Mouse (Mus musculus) hindbrain, embryonic 16.5 days (tissue): ENCODE measurements at regions not wholly inside any gene's neighbourhood (a gene's known extent, or its start where the extent isn't known, plus 50 kb on each side); places are given as distances from the start of the nearest gene placed in this dataset.

ENCODE experiments used
- ATAC-seq: fragments of 200-750 bp; cut with Nextera tagmentation; 2 replicates; pipeline ENCODE4 v1.8.0; 2017; ENCODE audit warnings: moderate TSS enrichment, moderate library complexity
- H3K27ac ChIP-seq: fragments of 300-500 bp; sonication (generic); 2 replicates; pipeline ENCODE4 v1.5.1; 2014; ENCODE audit warnings: low read depth, mild to moderate bottlenecking, control low read depth, low read length, moderate library complexity
- H3K27me3 ChIP-seq: fragments of 300-500 bp; sonication (generic); replicated peaks from 2 replicates; pipeline ENCODE4 v1.6.1; 2014; ENCODE audit warnings: low read length; ENCODE audit not compliant: control insufficient read depth, insufficient read depth
- H3K36me3 ChIP-seq: fragments of 300-500 bp; sonication (generic); 2 replicates; pipeline ENCODE4 v1.6.1; 2014; ENCODE audit warnings: mild to moderate bottlenecking, low read length, moderate library complexity, mixed read lengths; ENCODE audit not compliant: control insufficient read depth, insufficient read depth
- H3K4me1 ChIP-seq: fragments of 300-500 bp; sonication (generic); 2 replicates; pipeline ENCODE4 v1.6.1; 2014; ENCODE audit warnings: low read depth, low read length; ENCODE audit not compliant: control insufficient read depth, insufficient read depth
- H3K4me2 ChIP-seq: fragments of 300-500 bp; sonication (generic); 2 replicates; pipeline ENCODE4 v1.6.1; 2014; ENCODE audit warnings: mild to moderate bottlenecking, low read length, control low read depth, moderate library complexity
- H3K4me3 ChIP-seq: fragments of 300-500 bp; sonication (generic); 2 replicates; pipeline ENCODE4 v1.5.1; 2014; ENCODE audit warnings: mild to moderate bottlenecking, low read length, control low read depth, moderate library complexity
- H3K9ac ChIP-seq: fragments of 300-500 bp; sonication (generic); 2 replicates; pipeline ENCODE4 v1.6.1; 2014; ENCODE audit warnings: low read depth, mild to moderate bottlenecking, control low read depth, low read length, moderate library complexity
- H3K9me3 ChIP-seq: fragments of 300-500 bp; sonication (generic); 2 replicates; pipeline ENCODE4 v1.6.1; 2014; ENCODE audit warnings: mild to moderate bottlenecking, low read length, moderate library complexity; ENCODE audit not compliant: control insufficient read depth
- WGBS: fragments of 180-500 bp; shearing (Covaris S2); extraction: QIAGEN DNeasy Blood & Tissue Kit; methylation state at CpG from one replicate; pipeline ENCODE4 v1.1.7; 2014; 5-methylcytosine and 5-hydroxymethylcytosine counted together

GRCm38 (mm10) chr16:5353881-5354280, 98.1 kb upstream of the Eef2kmt start:
- Histone ChIP-seq H3K4me2 (no peak overlapping the region), H3K4me3 (no peak overlapping the region), H3K9ac (no peak overlapping the region), H3K27me3 (no peaks in the 10 kb centered on the region), H3K4me1 (no peaks in the 10 kb centered on the region), H3K9me3 (no peaks in the 10 kb centered on the region), H3K36me3 (no peaks in the 10 kb centered on the region), H3K27ac (no peak overlapping the region)
- 58% methylated on average over 2 of the region's 2 CpGs for WGBS
- no peak for ATAC-seq

GRCm38 (mm10) chr16:5351890-5352571, 96.2 kb upstream of the Eef2kmt start:
- Histone ChIP-seq H3K4me3 (no peak overlapping the region), H3K27me3 (no peaks in the 10 kb centered on the region), H3K36me3 (no peaks in the 10 kb centered on the region), H3K27ac (no peak overlapping the region), H3K9ac (no peak overlapping the region), H3K4me2 (peak overlapping the region; percentile 33; the same call in 1 of the 2 replicates), H3K4me1 (no peaks in the 10 kb centered on the region), H3K9me3 (no peaks in the 10 kb centered on the region)
- WGBS = 3% methylated on average over 18 of the region's 18 CpGs
- ATAC-seq = 0 out of 2 replicates have a peak, but pooled peaks have one; percentile 34

DNA sequence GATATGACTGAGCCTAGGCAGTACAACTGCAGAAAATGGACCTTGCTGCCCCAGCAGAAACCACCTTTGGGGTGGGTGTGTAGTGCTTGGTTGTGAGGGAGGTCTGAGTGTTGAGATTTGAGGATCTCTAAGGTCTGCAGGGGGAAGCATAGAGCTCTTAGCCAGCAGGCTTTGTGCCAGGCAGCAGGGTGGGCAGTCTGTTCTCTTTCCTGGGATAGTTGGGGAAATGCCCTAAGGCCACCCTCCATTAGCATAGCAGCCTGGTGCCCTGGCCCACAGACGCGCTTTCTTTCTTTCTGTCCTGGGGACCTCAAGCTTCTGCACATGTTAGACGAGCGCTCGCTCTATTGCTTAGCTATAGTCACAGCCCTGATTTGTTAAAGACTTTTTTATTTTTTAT, 91.4 kb upstream of the Eef2kmt start:
- H3K27ac ChIP-seq = no peak overlapping the region
- H3K4me2 ChIP-seq = no peak overlapping the region
- H3K9ac ChIP-seq = no peak overlapping the region
- H3K4me1 ChIP-seq = no peaks in the 10 kb centered on the region
- no peaks in the 10 kb centered on the region for H3K27me3 ChIP-seq
- no peaks in the 10 kb centered on the region for H3K9me3 ChIP-seq
- no peaks in the 10 kb centered on the region for H3K36me3 ChIP-seq
- no peak overlapping the region for H3K4me3 ChIP-seq
- 76% methylated on average over 5 of the region's 5 CpGs for WGBS
- ATAC-seq = no peak

DNA sequence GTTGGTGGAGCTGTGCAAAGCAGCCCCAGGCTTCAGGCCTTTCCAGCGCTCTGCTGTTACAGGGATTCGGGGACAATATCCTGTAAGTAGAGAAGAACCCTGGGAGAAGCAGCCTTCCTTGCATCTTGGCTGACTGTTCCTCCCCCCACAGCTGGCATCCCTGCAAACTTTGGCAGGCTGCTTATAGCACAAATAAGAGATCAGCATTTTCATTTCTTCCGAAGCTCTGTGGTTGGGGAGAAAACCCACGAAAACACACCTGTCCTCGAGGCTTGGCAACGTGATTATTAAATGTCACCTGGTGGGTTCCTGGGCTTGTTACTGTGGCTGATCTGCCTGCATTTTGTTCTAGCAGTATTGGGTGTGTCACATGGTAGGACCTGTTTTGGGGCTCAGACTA, 86.5 kb upstream of the Eef2kmt start:
- Histone ChIP-seq H3K4me1 (no peaks in the 10 kb centered on the region), H3K4me2 (no peak overlapping the region), H3K27me3 (no peaks in the 10 kb centered on the region), H3K9ac (no peak overlapping the region), H3K36me3 (no peaks in the 10 kb centered on the region), H3K4me3 (no peak overlapping the region), H3K9me3 (no peaks in the 10 kb centered on the region), H3K27ac (no peak overlapping the region)
- 85% methylated on average over 6 of the region's 6 CpGs for WGBS
- ATAC-seq = no peak

GRCm38 (mm10) chr16:5316271-5316670, 60.5 kb upstream of the Eef2kmt start:
- ATAC-seq = no peak
- Histone ChIP-seq H3K36me3 (no peaks in the 10 kb centered on the region), H3K27me3 (no peaks in the 10 kb centered on the region), H3K9ac (no peak overlapping the region), H3K9me3 (no peaks in the 10 kb centered on the region), H3K27ac (no peak overlapping the region), H3K4me1 (no peaks in the 10 kb centered on the region), H3K4me2 (no peak overlapping the region), H3K4me3 (no peak overlapping the region)
- 86% methylated on average over 1 of the region's 1 CpGs for WGBS

- Histone ChIP-seq H3K27ac (no peak overlapping the region), H3K36me3 (no peaks in the 10 kb centered on the region), H3K9me3 (no peaks in the 10 kb centered on the region), H3K27me3 (no peaks in the 10 kb centered on the region), H3K4me2 (no peak overlapping the region), H3K4me3 (no peak overlapping the region), H3K4me1 (no peaks in the 10 kb centered on the region), H3K9ac (no peak overlapping the region)
- no peak for ATAC-seq
- 78% methylated on average over 6 of the region's 6 CpGs for WGBS
Measured at GRCm38 (mm10) chr16:5313261-5313660, 57.5 kb upstream of the Eef2kmt start.

GRCm38 (mm10) chr16:5311456-5311855, 55.7 kb upstream of the Eef2kmt start:
- H3K36me3 ChIP-seq = no peaks in the 10 kb centered on the region
- no peak overlapping the region for H3K4me3 ChIP-seq
- H3K4me1 ChIP-seq = peaks cover 3% of the 10 kb centered on the region; the same call in 1 of the 2 replicates
- whole genome bisulfite sequencing = 83% methylated on average over 9 of the region's 9 CpGs
- no peaks in the 10 kb centered on the region for H3K27me3 ChIP-seq
- ATAC-seq = no peak
- no peak overlapping the region for H3K9ac ChIP-seq
- no peak overlapping the region for H3K4me2 ChIP-seq
- H3K9me3 ChIP-seq = no peaks in the 10 kb centered on the region
- no peak overlapping the region for H3K27ac ChIP-seq

GRCm38 (mm10) chr16:5310736-5311135, 55.0 kb upstream of the Eef2kmt start:
- H3K4me2 ChIP-seq = no peak overlapping the region
- H3K4me3 ChIP-seq = no peak overlapping the region
- H3K9ac ChIP-seq = no peak overlapping the region
- peaks cover 3% of the 10 kb centered on the region; the same call in 1 of the 2 replicates for H3K4me1 ChIP-seq
- WGBS = 92% methylated on average over 10 of the region's 10 CpGs
- no peaks in the 10 kb centered on the region for H3K27me3 ChIP-seq
- H3K27ac ChIP-seq = no peak overlapping the region
- no peak for ATAC-seq
- H3K36me3 ChIP-seq = no peaks in the 10 kb centered on the region
- no peaks in the 10 kb centered on the region for H3K9me3 ChIP-seq

DNA sequence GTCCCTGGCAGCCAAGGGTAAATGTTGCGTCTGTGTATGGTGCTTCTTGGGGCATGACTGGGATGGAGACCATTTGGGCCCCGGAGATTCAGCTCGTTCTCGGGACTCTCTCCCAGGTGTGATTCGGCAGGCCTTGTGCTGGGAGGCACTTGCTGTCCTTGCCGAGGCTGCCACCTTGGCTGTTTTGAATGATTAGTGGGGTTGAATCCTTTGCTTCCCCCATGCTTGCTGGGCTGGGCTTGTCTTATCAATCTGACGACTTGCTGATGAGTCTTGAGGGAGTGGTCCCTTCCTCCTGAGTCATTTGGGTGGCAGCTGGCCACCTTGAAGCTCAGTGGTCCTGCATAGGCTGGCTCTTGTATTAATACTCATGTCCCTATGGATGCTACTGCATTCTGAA, 52.0 kb upstream of the Eef2kmt start:
- no peak overlapping the region for H3K27ac ChIP-seq
- no peak overlapping the region for H3K4me3 ChIP-seq
- H3K4me2 ChIP-seq = peak overlapping the region; percentile 81
- H3K9me3 ChIP-seq = no peaks in the 10 kb centered on the region
- peaks cover 3% of the 10 kb centered on the region; the same call in 1 of the 2 replicates for H3K4me1 ChIP-seq
- ATAC-seq = no peak
- 84% methylated on average over 7 of the region's 7 CpGs for WGBS
- H3K9ac ChIP-seq = no peak overlapping the region
- H3K36me3 ChIP-seq = no peaks in the 10 kb centered on the region
- H3K27me3 ChIP-seq = no peaks in the 10 kb centered on the region
